Mouse (Mus musculus): Measurements from ENCODE around the gene Fam173a. TPM values are rescaled to one million over a fixed set of nuclear protein-coding genes. Genes with fewer than 3 reads are reported as not detected.

Gene Fam173a
- polyA plus RNA-seq, 1 experiment, result 149 TPM

GRCm38 (mm10) chr17:25836397-25837075 is 43.8 kb upstream of the Fam173a start:
- Histone ChIP-seq H3K4me3 (replicated peaks; ENCODE audit: control insufficient read depth, low read depth, low read length) (no peak overlapping the region), H3K4me1 (ENCODE audit: control insufficient read depth, insufficient read depth, low read length) (peaks cover 3% of the 10 kb centered on the region; the same call in 1 of the 2 replicates), H3K27ac (ENCODE audit: control insufficient read depth, insufficient read depth, low read depth, low read length, poor library complexity) (no peak overlapping the region)
- TF ChIP-seq POLR2A (IDR thresholded peaks at IDR 0.05; ENCODE audit: borderline replicate concordance, control insufficient read depth, low read depth, low read length), result 0 out of 2 replicates have a peak, but pooled peaks have one; percentile 30
- no peak for TF ChIP-seq CTCF (IDR thresholded peaks at IDR 0.05; ENCODE audit: control insufficient read depth, insufficient read depth, low read length)
- WGBS, result 23% methylated on average over 23 of the region's 23 CpGs

GRCm38 (mm10) chr17:25835816-25836215 is 43.1 kb upstream of the Fam173a start:
- WGBS, result 92% methylated on average over 16 of the region's 16 CpGs
- Histone ChIP-seq H3K27ac (ENCODE audit: control insufficient read depth, insufficient read depth, low read depth, low read length, poor library complexity) (no peak overlapping the region), H3K4me1 (ENCODE audit: control insufficient read depth, insufficient read depth, low read length) (peaks cover 3% of the 10 kb centered on the region; the same call in 1 of the 2 replicates), H3K4me3 (replicated peaks; ENCODE audit: control insufficient read depth, low read depth, low read length) (no peak overlapping the region)
- TF ChIP-seq POLR2A (IDR thresholded peaks at IDR 0.05; ENCODE audit: borderline replicate concordance, control insufficient read depth, low read depth, low read length), result no peak
- TF ChIP-seq CTCF (IDR thresholded peaks at IDR 0.05; ENCODE audit: control insufficient read depth, insufficient read depth, low read length), result no peak

- Histone ChIP-seq H3K4me1 (ENCODE audit: control insufficient read depth, insufficient read depth, low read length) (peaks cover 3% of the 10 kb centered on the region; the same call in 1 of the 2 replicates), H3K27ac (ENCODE audit: control insufficient read depth, insufficient read depth, low read depth, low read length, poor library complexity) (no peak overlapping the region)
- no peak for TF ChIP-seq POLR2A (IDR thresholded peaks at IDR 0.05; ENCODE audit: borderline replicate concordance, control insufficient read depth, low read depth, low read length)
- no peak for TF ChIP-seq CTCF (IDR thresholded peaks at IDR 0.05; ENCODE audit: control insufficient read depth, insufficient read depth, low read length)
These were observed 42.6 kb upstream of the Fam173a start for GRCm38 (mm10) chr17:25835301-25835700.

GRCm38 (mm10) chr17:25834595-25835222 is 42.0 kb upstream of the Fam173a start:
- WGBS, result 88% methylated on average over 12 of the region's 12 CpGs
- H3K27ac ChIP-seq (ENCODE audit: control insufficient read depth, insufficient read depth, low read depth, low read length, poor library complexity), result no peak overlapping the region
- H3K4me3 ChIP-seq (replicated peaks; ENCODE audit: control insufficient read depth, low read depth, low read length), result no peak overlapping the region
- peaks cover 3% of the 10 kb centered on the region; the same call in 1 of the 2 replicates for H3K4me1 ChIP-seq (ENCODE audit: control insufficient read depth, insufficient read depth, low read length)
- TF ChIP-seq POLR2A (IDR thresholded peaks at IDR 0.05; ENCODE audit: borderline replicate concordance, control insufficient read depth, low read depth, low read length) (no peak), CTCF (IDR thresholded peaks at IDR 0.05; ENCODE audit: control insufficient read depth, insufficient read depth, low read length) (no peak; the same call in 1 of the 2 replicates)

More at GRCm38 (mm10) chr17:25835301-25835700, 42.6 kb upstream of the Fam173a start:
- 88% methylated on average over 7 of the region's 7 CpGs for WGBS
- H3K4me3 ChIP-seq (replicated peaks; ENCODE audit: control insufficient read depth, low read depth, low read length), result no peak overlapping the region

GRCm38 (mm10) chr17:25833961-25834594 is 41.4 kb upstream of the Fam173a start:
- H3K4me1 ChIP-seq (ENCODE audit: control insufficient read depth, insufficient read depth, low read length), result peaks cover 4% of the 10 kb centered on the region; the same call in 1 of the 2 replicates
- peak overlapping the region; percentile 87 for H3K4me3 ChIP-seq (replicated peaks; ENCODE audit: control insufficient read depth, low read depth, low read length)
- no peak overlapping the region for H3K27ac ChIP-seq (ENCODE audit: control insufficient read depth, insufficient read depth, low read depth, low read length, poor library complexity)
- TF ChIP-seq CTCF (IDR thresholded peaks at IDR 0.05; ENCODE audit: control insufficient read depth, insufficient read depth, low read length) (no peak), POLR2A (IDR thresholded peaks at IDR 0.05; ENCODE audit: borderline replicate concordance, control insufficient read depth, low read depth, low read length) (no peak)
- WGBS, result 44% methylated on average over 6 of the region's 6 CpGs

GRCm38 (mm10) chr17:25833291-25833663 is 40.6 kb upstream of the Fam173a start, which contains the start of gene Stub1:
Stub1 (minus strand) TSS chr17:25833404.
- H3K4me3 ChIP-seq (replicated peaks; ENCODE audit: control insufficient read depth, low read depth, low read length), result peak within 1 kb of the TSS; percentile 87
- TF ChIP-seq CTCF (IDR thresholded peaks at IDR 0.05; ENCODE audit: control insufficient read depth, insufficient read depth, low read length) (no peak), POLR2A (IDR thresholded peaks at IDR 0.05; ENCODE audit: borderline replicate concordance, control insufficient read depth, low read depth, low read length) (no peak)
- WGBS, result under 1% methylated on average over 24 of the region's 24 CpGs
- H3K4me1 ChIP-seq (ENCODE audit: control insufficient read depth, insufficient read depth, low read length), result peaks cover 7% of the 10 kb centered on the region; the same call in 1 of the 2 replicates
- H3K27ac ChIP-seq (ENCODE audit: control insufficient read depth, insufficient read depth, low read depth, low read length, poor library complexity), result peak within 1 kb of the TSS; percentile 89

- WGBS, result under 1% methylated on average over 77 of the region's 77 CpGs
- Histone ChIP-seq H3K27ac (ENCODE audit: control insufficient read depth, insufficient read depth, low read depth, low read length, poor library complexity) (peak overlapping the region; percentile 89), H3K4me3 (replicated peaks; ENCODE audit: control insufficient read depth, low read depth, low read length) (peak overlapping the region; percentile 87), H3K4me1 (ENCODE audit: control insufficient read depth, insufficient read depth, low read length) (peaks cover 7% of the 10 kb centered on the region; the same call in 1 of the 2 replicates)
- TF ChIP-seq POLR2A (IDR thresholded peaks at IDR 0.05; ENCODE audit: borderline replicate concordance, control insufficient read depth, low read depth, low read length), result peak; percentile 82; the same call in 1 of the 2 replicates
- no peak for TF ChIP-seq CTCF (IDR thresholded peaks at IDR 0.05; ENCODE audit: control insufficient read depth, insufficient read depth, low read length)
These were observed 40.0 kb upstream of the Fam173a start for GRCm38 (mm10) chr17:25832436-25833290.
